Mouse (Mus musculus): ENCODE measurements around the gene Gm9736. TPM values are rescaled to one million over a fixed set of nuclear protein-coding genes. Genes with fewer than 3 reads are reported as not detected.
"Not testable (repeated sequence)": the region's sequence is repeated elsewhere in the genome, so short reads cannot be mapped to it uniquely, and the experiment has no call there.

Gene Gm9736
- total RNA-seq, 2 experiments from 2014 or later = not detected

DNA sequence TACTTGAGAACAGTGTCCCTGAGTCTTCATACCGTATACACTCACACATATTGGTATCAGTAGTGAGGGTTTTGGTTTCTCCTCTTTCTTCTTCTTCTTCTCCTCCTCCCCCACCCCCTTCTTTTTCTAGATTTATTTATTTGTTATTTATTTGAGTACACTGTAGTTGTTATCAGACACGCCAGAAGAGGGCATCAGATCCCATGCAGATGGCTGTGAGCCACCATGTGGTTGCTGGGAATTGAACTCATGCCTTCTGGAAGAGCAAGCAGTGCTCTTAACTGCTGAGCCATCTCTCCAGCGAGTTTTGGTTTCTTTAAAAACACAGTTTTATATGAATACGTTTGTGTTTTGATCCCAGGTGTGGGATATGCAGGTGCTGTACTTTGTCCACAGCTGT lies 22.9 kb downstream of the Gm9736 start:
- DNase-seq (ENCODE audit: low spot score in 2 of 2) = no peak

DNA sequence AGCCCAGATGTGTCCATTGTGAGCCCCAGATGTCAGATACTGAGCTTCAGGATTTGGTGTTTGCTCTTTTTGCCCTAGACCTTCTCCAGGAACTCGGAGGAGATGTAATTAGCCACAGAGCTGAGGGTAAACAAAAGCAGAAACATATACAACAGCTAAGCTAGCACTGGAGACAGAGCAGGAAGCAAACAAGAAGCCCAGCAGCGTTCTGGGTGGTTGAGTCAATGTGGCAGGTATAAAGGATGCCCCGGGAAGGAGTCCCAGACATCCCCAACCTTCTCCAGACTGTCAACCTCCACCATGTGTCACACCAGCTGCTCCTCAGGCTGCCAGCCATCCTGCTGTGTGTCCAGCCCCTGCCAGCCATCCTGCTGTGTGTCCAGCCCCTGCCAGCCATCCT lies 25.0 kb downstream of the Gm9736 start, which contains the start of gene Gm10100:
Gene Gm10100 (plus strand): TSS at position 301 of the 400 bp plus-strand sequence.
- no peak for DNase-seq (ENCODE audit: low spot score in 2 of 2)

DNA sequence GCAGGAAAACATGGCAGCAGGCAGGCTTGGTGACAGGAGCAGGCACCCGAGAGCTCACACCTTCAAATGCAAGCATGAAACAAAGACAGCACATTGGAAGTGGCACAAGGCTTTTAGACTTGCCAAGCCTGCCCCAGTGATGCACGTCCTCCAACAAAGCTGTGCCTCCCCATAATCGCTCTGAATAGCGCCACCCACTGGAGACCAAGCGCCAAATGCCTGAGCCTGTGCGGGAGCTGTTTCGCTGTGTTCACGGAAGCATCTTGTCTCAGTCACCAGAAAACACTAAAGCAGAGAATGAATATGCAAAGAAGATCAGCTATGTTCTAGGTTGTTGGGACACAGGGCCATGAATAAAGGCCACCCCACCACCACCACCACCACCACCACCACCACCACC lies 26.3 kb downstream of the Gm9736 start:
- no peak for DNase-seq (ENCODE audit: low spot score in 2 of 2)

DNA sequence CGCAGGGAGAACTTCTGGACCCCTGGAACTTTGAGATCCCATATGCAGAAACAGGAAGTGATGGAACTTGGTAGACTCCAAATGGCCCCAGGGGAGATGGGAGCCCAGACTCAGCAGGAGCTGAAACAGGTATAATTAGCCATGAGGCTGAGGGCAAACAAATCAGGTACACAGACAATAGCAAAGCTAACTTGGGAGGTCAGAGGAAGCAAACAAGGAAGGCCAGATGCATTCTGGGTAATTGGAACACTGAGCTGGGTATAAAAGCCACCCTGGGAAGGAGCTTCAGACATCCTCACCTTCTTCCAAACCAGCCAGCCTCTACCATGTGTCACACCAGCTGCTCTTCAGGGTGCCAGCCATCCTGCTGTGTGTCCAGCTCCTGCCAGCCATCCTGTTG lies 30.9 kb downstream of the Gm9736 start, which contains the start of gene Krtap12-1:
Gene Krtap12-1 (plus strand): TSS at position 301 of the 400 bp plus-strand sequence.
- DNase-seq (ENCODE audit: low spot score in 2 of 2) = not testable (repeated sequence)

DNA sequence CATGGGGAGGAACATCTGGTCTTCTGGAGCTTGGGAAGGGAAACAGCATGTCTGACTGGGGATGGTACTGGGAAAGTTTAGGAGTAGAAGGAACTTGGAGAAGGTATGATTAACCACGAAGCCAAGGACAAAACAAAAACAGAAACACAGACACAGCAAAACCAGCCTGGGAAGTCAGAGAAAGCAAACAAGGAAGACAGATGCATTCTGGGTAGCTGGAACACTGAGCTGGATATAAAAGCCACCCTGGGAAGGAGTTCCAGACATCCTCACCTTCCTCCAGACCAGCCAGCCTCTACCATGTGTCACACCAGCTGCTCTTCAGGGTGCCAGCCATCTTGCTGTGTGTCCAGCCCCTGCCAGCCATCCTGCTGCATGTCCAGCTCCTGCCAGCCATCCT lies 35.6 kb downstream of the Gm9736 start, which contains the start of gene Gm10142:
Gene Gm10142 (plus strand): TSS at position 301 of the 400 bp plus-strand sequence.
- DNase-seq (ENCODE audit: low spot score in 2 of 2) = no peak

DNA sequence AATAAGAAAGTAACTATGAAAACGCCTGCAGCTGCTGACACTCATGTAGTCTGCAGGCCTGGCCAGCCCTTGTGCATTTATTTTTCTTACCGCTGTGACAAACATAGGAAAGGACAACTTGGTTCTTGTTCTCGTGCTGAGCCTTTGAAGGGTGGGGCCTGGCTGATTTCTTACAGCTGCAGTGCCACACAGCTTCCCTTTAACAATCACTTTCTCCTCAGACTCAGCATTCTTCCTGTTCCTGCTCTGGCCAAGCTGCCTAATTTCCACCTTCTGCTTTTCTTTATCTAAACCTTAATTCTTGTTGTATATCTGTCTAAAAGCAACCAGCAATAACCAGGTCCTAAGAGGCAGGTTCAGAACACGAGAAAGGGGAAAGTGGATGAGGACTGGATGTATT lies 37.4 kb downstream of the Gm9736 start:
- DNase-seq (ENCODE audit: low spot score in 2 of 2) = no peak

DNA sequence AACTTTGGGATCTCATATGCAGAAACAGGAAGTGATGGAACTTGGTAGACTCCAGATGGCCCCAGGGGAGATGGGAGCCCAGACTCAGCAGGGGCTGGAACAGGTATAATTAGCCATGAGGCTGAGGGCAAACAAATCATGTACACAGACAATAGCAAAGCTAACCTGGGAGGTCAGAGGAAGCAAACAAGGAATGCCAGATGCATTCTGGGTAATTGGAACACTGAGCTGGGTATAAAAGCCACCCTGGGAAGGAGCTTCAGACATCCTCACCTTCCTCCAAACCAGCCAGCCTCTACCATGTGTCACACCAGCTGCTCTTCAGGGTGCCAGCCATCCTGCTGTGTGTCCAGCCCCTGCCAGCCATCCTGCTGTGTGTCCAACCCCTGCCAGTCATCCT lies 40.0 kb downstream of the Gm9736 start, which contains the start of gene Gm10024:
Gene Gm10024 (plus strand): TSS at position 301 of the 400 bp plus-strand sequence.
- not testable (repeated sequence) for DNase-seq (ENCODE audit: low spot score in 2 of 2)

DNA sequence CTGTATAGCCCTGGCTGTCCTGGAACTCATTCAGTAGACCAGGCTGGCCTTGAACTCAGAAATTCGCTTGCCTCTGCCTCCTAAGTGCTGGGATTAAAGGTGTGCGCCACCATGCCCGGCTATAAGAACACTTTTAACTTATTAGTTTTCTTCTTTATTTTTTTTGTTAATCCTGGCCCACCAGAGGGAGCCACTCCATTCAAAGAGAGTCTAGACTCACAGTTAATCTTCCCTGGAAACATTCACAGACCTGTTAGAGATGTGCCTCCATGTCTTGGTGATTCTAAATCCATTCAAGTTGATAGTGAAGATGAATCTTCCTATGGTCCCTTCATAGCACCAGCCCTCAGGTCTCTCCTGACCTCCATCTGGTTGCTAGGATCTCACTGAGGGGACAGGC lies 41.3 kb downstream of the Gm9736 start:
- DNase-seq (ENCODE audit: low spot score in 2 of 2) = no peak

DNA sequence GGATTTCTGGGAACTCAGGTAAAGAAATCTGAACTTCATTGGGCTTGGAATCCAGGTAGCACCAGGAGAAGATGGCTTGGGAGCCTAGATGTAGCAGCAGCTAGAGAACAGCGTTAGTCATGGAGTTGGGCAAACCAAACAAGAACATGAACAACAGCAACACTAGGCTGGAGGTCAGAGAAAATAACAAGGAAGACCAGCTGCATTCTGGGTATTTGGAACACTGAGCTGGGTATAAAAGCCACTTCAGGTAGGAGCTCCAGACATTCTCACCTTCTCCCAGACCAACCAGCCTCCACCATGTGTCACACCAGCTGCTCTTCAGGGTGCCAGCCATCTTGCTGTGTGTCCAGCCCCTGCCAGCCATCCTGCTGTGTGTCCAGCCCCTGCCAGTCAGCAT lies 44.8 kb downstream of the Gm9736 start, which contains the start of gene Gm10272:
Gene Gm10272 (plus strand): TSS at position 301 of the 400 bp plus-strand sequence.
- DNase-seq (ENCODE audit: low spot score in 2 of 2) = no peak

Other genes with a start within 250 kb of the Gm9736 start
- 10 to 100 TPM; 32.3 to 34.9 TPM for gene Fam207a, start 235.6 kb downstream of the Gm9736 start, total RNA-seq (2021)
- gene Itgb2, start 221.1 kb downstream of the Gm9736 start, total RNA-seq (2021) = 1 to 10 TPM; 2.2 to 3.1 TPM
- gene Pttg1ip, start 169.6 kb downstream of the Gm9736 start, total RNA-seq (2021) = 10 to 100 TPM; 77.4 to 79.9 TPM
- 100 to 1,000 TPM; 116 to 134 TPM for gene Sumo3, start 145.3 kb downstream of the Gm9736 start, total RNA-seq (2021)
- 10 to 100 TPM; 12.6 to 19.9 TPM for gene Gm49325, start 145.2 kb downstream of the Gm9736 start, total RNA-seq (2021)
- gene Ube2g2, start 129.1 kb downstream of the Gm9736 start, total RNA-seq (2021) = 10 to 100 TPM; 63.9 to 69.0 TPM
- gene Tspear, start 64.8 kb downstream of the Gm9736 start, total RNA-seq (2021) = under 1 TPM in 1 of 2 experiments, not detected in 1; 0.14 TPM
- gene Gm19402, start 60.6 kb downstream of the Gm9736 start, total RNA-seq (2021) = not detected
- gene Gm9508, start 54.1 kb downstream of the Gm9736 start, total RNA-seq (2021) = not detected
- not detected for gene Gm10272, start 44.7 kb downstream of the Gm9736 start, total RNA-seq (2021)
- not detected for gene Gm10024, start 39.9 kb downstream of the Gm9736 start, total RNA-seq (2021)
- not detected for gene Gm10142, start 35.5 kb downstream of the Gm9736 start, total RNA-seq (2021)
- gene Krtap12-1, start 30.8 kb downstream of the Gm9736 start, total RNA-seq (2021) = not detected
- not detected for gene Gm10100, start 24.9 kb downstream of the Gm9736 start, total RNA-seq (2021)
- gene Gm18596, start 8.7 kb downstream of the Gm9736 start, total RNA-seq (2021) = not detected
- gene Gm3233, start 8.3 kb upstream of the Gm9736 start, total RNA-seq (2021) = not detected
- gene Gm3238, start 20.0 kb upstream of the Gm9736 start, total RNA-seq (2021) = not detected
- gene Gm7138, start 25.6 kb upstream of the Gm9736 start, total RNA-seq (2021) = not detected
- gene Gm3250, start 31.2 kb upstream of the Gm9736 start, total RNA-seq (2021) = not detected
- gene Gm7137, start 36.8 kb upstream of the Gm9736 start, total RNA-seq (2021) = not detected
- gene Gm9639, start 43.7 kb upstream of the Gm9736 start, total RNA-seq (2021) = not detected
- not detected for gene Gm19668, start 47.8 kb upstream of the Gm9736 start, total RNA-seq (2021)
- gene Gm9507, start 60.5 kb upstream of the Gm9736 start, total RNA-seq (2021) = not detected
- not detected for gene Gm2696, start 63.3 kb upstream of the Gm9736 start, total RNA-seq (2021)
- gene Krtap10-4, start 75.7 kb upstream of the Gm9736 start, total RNA-seq (2021) = not detected
- gene Krtap10-10, start 84.6 kb upstream of the Gm9736 start, total RNA-seq (2021) = not detected
- gene Gm36176, start 95.4 kb upstream of the Gm9736 start, total RNA-seq (2021) = not detected
- gene Gm10318, start 101.5 kb upstream of the Gm9736 start, total RNA-seq (2021) = not detected
- not detected for gene Gm3285, start 110.6 kb upstream of the Gm9736 start, total RNA-seq (2021)
- 10 to 100 TPM; 10.4 to 10.8 TPM for gene Lrrc3, start 151.2 kb upstream of the Gm9736 start, total RNA-seq (2021)
- gene Trpm2, start 219.2 kb upstream of the Gm9736 start, total RNA-seq (2021) = 10 to 100 TPM; 31.3 to 32.6 TPM
- 10 to 100 TPM; 35.2 to 37.4 TPM for gene 1810043G02Rik, start 227.2 kb upstream of the Gm9736 start, total RNA-seq (2021)